Mouse (Mus musculus) mouse embryonic stem cell (cell line): ENCODE results near the gene Pou4f1.

Source experiments
- in situ Hi-C, 2 experiments: fragments of 300-500 bp; cut with MboI; formaldehyde crosslinking; loops; 1 replicate in 1 of 2; 3 replicates in 1 of 2; pipeline ENCODE4 v1.14.3; 2019 to 2020; ENCODE audit warnings: low sequenced_read_pairs in 2 of 2, low pct_unique_long_range_greater_than_20kb in 1 of 2, mixed read lengths in 1 of 2; ENCODE audit not compliant: unreplicated experiment in 1 of 2

Gene Pou4f1

DNA sequence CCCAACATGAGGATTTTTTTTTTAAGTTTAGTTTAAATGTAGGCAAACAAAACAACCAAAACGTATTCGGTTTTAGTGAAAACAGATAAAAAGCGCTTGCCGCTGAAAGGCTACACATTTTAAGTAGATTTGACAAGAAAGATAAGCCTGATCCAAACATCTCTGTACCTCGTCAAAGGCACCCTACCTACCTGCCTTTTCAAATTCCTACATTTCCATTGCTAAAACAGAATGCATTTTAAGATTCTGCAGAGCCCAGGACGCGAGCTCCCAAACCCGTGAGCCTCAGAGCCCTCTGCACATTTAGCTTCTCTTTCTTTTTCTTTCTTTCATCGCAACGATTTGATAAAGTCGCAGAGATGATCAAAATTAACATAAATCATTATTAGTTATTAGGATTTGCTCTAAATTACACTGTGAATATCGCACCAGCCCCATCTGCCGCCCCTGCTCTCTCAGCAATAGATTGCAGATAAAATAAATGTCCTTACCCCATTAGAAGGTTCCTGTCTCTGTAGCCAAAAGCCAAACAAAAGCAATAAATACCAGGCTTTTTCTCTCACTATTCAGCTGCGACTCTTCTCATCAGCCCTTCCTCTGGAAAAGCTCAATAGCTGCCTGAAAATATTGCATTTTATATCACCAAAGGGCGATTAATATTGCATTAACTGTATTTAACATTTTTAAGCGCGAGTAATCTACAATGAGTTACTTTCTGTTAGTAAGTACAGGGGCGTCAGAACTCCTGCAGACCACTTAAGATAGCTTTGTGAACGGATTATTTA, 8.9 kb downstream of the Pou4f1 start:
- in situ Hi-C loops: no loop called here

DNA sequence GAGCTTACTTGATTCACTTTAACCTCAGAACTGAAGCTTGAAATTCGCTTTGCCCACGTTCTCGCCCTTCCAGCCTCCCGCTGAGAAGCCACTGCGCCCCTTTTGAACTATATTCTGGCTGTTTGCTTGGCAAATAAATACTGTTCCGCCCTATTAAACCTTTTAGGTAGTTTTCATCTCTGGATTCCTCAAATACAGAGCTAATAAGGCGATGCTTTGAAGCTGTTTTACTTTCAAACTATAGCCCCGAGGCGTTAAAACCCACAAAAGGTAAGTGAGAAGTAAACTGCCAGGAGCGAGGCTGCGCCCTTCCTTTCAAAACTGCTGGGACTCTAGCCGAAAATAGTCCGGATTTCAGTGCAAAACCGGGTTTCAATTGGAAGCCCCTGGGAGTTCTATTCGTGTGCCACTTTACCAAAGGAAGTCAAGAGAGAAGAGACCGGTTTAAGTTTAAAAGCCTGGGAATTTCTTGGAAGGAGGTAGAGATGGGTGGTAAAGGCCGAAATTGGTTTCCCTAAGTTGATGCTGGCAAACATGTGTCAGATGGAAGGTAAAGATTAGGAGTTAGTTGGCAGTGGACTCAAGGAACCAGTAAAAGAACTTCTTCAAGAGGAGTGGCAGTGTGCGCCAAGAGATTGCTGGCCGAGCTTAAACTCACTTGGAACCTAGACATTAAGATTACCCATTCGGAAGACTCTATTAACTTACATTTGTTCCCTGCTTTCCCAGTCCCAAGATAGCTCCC, 9.7 kb downstream of the Pou4f1 start:
- in situ Hi-C loops: no loop called here

DNA sequence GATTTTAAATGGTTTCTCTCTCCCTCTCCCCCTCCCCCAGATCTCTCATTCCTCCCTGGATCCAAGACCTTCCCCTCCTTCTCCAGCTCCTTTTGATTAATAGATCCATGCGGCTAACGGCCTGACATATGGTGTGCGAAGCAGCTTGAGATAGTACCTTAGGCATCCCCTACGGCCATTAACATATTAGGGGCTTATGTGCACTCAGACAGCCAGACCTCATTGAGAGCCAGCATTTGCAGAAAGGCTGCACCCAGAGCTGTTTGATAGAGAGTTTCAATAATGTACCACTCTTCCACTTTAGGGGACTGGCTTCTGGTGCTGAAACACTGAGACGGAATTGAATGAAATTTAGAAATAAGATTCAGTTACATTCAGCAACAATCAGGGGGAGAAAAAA, 10.8 kb downstream of the Pou4f1 start:
- in situ Hi-C loops: no loop called here

- in situ Hi-C loops: no loop called here
Measured at GRCm38 (mm10) chr14:104453824-104454223, 14.0 kb downstream of the Pou4f1 start.

GRCm38 (mm10) chr14:104434293-104434692, 33.5 kb downstream of the Pou4f1 start:
- in situ Hi-C loops: no loop called here

GRCm38 (mm10) chr14:104430819-104431218, 37.0 kb downstream of the Pou4f1 start:
- in situ Hi-C loops: no loop called here

DNA sequence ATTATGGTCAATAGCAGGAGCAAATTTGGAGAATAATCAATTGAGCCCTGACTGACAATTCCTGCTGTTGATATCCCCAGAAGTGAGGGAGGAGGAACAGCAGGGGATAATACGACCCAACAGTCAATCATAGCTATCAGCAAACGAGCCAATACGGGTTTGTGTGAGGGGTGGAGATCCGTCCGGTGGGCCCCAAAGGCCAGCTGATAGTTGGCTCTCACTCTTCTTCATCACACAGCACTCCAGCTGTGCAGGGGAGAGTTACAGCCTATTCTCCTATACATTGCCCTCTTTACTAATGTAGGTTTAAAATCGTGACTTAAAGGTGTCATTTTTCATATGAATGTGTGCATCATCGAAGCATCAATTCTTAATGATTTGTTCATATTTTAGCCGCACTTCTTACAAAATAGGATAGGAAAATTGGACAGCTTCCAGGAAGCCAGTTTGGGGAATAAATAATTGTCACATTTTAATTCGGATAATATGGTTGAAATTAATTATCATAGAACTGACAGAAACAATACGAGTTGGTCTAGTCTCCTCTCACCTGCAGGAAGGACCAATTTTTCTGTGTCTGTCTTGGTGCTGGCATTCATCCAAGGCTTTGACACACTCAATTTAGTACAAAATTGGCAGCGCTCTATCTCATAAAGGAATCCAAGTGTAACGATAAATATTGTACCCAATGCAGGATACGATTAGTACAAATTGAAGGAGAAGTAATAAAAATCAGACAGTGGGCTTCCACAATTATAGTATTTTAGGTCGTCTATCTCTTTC, 43.9 kb downstream of the Pou4f1 start:
- in situ Hi-C loops: no loop called here
